Mouse (Mus musculus) Patski (cell line): ENCODE measurements around the gene H2afz. TPM values are rescaled to one million over a fixed set of nuclear protein-coding genes. Genes with fewer than 3 reads are reported as not detected.
"Not testable (repeated sequence)": the region's sequence is repeated elsewhere in the genome, so short reads cannot be mapped to it uniquely, and the experiment has no call there.

Experiments
- ATAC-seq: fragments of 100-300 bp; one replicate; pipeline ENCODE4 v1.8.0; 2021
- CTCF ChIA-PET: fragments of 350-600 bp; sonication (Branson Sonifier 250); formaldehyde crosslinking; loops from one replicate; lab custom pipeline; 2022; ENCODE audit warnings: inconsistent platforms; lab: Charles Lee
- POLR2A ChIA-PET: fragments of 350-600 bp; sonication (Branson Sonifier 250); formaldehyde crosslinking; loops from one replicate; lab custom pipeline; 2022; ENCODE audit warnings: antibody characterized with exemption, inconsistent platforms; lab: Charles Lee
- DNase-seq: peaks from one replicate; pipeline ENCODE4 v3.0.0-alpha.2; 2011; ENCODE audit warnings: low read depth, low spot score
- H3K27me3 ChIP-seq: fragments of 371-371 bp; one replicate; pipeline ENCODE4 v1.5.1; 2021
- CTCF ChIP-seq: fragments of 100-300 bp; IDR thresholded peaks from one replicate; pipeline ENCODE4 v1.5.1; 2021
- in situ Hi-C: fragments of 300-500 bp; cut with MboI; formaldehyde crosslinking; loops from 3 replicates; pipeline ENCODE4 v1.11.1; 2018; ENCODE audit warnings: low pct_unique_long_range_greater_than_20kb, mixed read lengths
- polyA plus RNA-seq: library from polyadenylated mRNA; unstranded; gene quantifications from one replicate; pipeline ENCODE4 v1.2.3, GENCODE M21; 2021

Gene H2afz
- polyA plus RNA-seq, 1 experiment from 2014 or later, result 779 TPM

GRCm38 (mm10) chr3:137842944-137843343, 21.3 kb upstream of the H2afz start:
- ATAC-seq, result no peak
- no peak for TF ChIP-seq CTCF
- H3K27me3 ChIP-seq, result no peaks in the 10 kb centered on the region
- in situ Hi-C loops, result no loop called here
- ChIA-PET CTCF (interaction anchor here (1.1 to 1.6 kb wide), 2 partner anchors 21 to 148 kb away, joined by 3 read pairs; partner anchors contain the start of gene H2afz), POLR2A (interaction anchor here (0.5 kb wide), 1 partner anchor 33 kb away, joined by 5 read pairs; no protein-coding TSS in a partner anchor)
- no peak for DNase-seq

GRCm38 (mm10) chr3:137844263-137844662, 20.0 kb upstream of the H2afz start:
- H3K27me3 ChIP-seq, result no peaks in the 10 kb centered on the region
- no peak for TF ChIP-seq CTCF
- in situ Hi-C loops, result no loop called here
- ChIA-PET POLR2A (no interaction called here), CTCF (no interaction called here)
- ATAC-seq (no peak), DNase-seq (no peak)

- in situ Hi-C loops, result no loop called here
- ChIA-PET POLR2A (no interaction called here), CTCF (no interaction called here)
- no peak for TF ChIP-seq CTCF
- no peaks in the 10 kb centered on the region for H3K27me3 ChIP-seq
- no peak for ATAC-seq
- DNase-seq, result no peak
Measured at GRCm38 (mm10) chr3:137846552-137846951, 17.7 kb upstream of the H2afz start.

- ATAC-seq (no peak), DNase-seq (no peak)
- H3K27me3 ChIP-seq, result no peaks in the 10 kb centered on the region
- in situ Hi-C loops, result no loop called here
- TF ChIP-seq CTCF, result no peak
- CTCF ChIA-PET, result interaction anchor here (0.8 kb wide), 1 partner anchor 40 kb away, joined by 4 read pairs; no protein-coding TSS in a partner anchor
- POLR2A ChIA-PET, result interaction anchor here (0.6 kb wide), 1 partner anchor 108 kb away, joined by 7 read pairs; no protein-coding TSS in a partner anchor
Measured at GRCm38 (mm10) chr3:137848354-137848753, 15.9 kb upstream of the H2afz start.

- ChIA-PET CTCF (interaction anchor here (0.8 to 1.7 kb wide), 6 partner anchors 11 to 295 kb away, joined by 3 to 4 read pairs (median 4); partner anchors contain the start of gene Mttp), POLR2A (interaction anchor here (0.7 kb wide), 3 partner anchors 29 to 1462 kb away, joined by 3 to 4 read pairs (median 3); no protein-coding TSS in a partner anchor)
- TF ChIP-seq CTCF, result peak; percentile 20
- no peak for DNase-seq
- in situ Hi-C loops, result no loop called here
- no peak for ATAC-seq
- no peaks in the 10 kb centered on the region for H3K27me3 ChIP-seq
Measured at GRCm38 (mm10) chr3:137849697-137850096, 14.6 kb upstream of the H2afz start.

- in situ Hi-C loops, result no loop called here
Measured at GRCm38 (mm10) chr3:137851196-137851595, 13.1 kb upstream of the H2afz start.

GRCm38 (mm10) chr3:137853011-137853410, 11.3 kb upstream of the H2afz start:
- DNase-seq, CTCF ChIA-PET, H3K27me3 ChIP-seq, ATAC-seq, in situ Hi-C loops: not testable (repeated sequence)
- POLR2A ChIA-PET, result interaction anchor here (1.2 kb wide), 1 partner anchor 14 kb away, joined by 3 read pairs; the partner anchor contains the start of gene Dnajb14

More at GRCm38 (mm10) chr3:137851196-137851595, 13.1 kb upstream of the H2afz start:
- H3K27me3 ChIP-seq, result no peaks in the 10 kb centered on the region
- POLR2A ChIA-PET, result no interaction called here
- TF ChIP-seq CTCF, result peak; percentile 58
- CTCF ChIA-PET, result interaction anchor here (1.5 to 1.6 kb wide), 2 partner anchors 10 to 293 kb away, joined by 4 to 5 read pairs; partner anchors contain the start of gene Mttp
- DNase-seq, result no peak
- ATAC-seq, result no peak

GRCm38 (mm10) chr3:137855328-137855727, 9.0 kb upstream of the H2afz start:
- in situ Hi-C loops, result no loop called here
- POLR2A ChIA-PET, result no interaction called here
- DNase-seq (no peak), ATAC-seq (peak; percentile 54)
- TF ChIP-seq CTCF, result no peak
- H3K27me3 ChIP-seq, result no peaks in the 10 kb centered on the region
- CTCF ChIA-PET, result no interaction called here

GRCm38 (mm10) chr3:137856061-137856460, 8.2 kb upstream of the H2afz start:
- in situ Hi-C loops, result no loop called here
- no peak for TF ChIP-seq CTCF

GRCm38 (mm10) chr3:137860394-137861170, 3.7 kb upstream of the H2afz start:
- ChIA-PET CTCF (interaction anchor here (1.3 to 1.8 kb wide), 3 partner anchors 11 to 131 kb away, joined by 4 to 6 read pairs (median 4); no protein-coding TSS in a partner anchor), POLR2A (interaction anchor here (1.7 kb wide), 1 partner anchor 131 kb away, joined by 4 read pairs; no protein-coding TSS in a partner anchor)
- no peaks in the 10 kb centered on the region for H3K27me3 ChIP-seq
- no peak for TF ChIP-seq CTCF
- DNase-seq (no peak), ATAC-seq (no peak)
- in situ Hi-C loops, result loop anchor here (5.0 kb wide), 1 partner anchor 83 kb away; no protein-coding TSS in a partner anchor

More at GRCm38 (mm10) chr3:137856061-137856460, 8.2 kb upstream of the H2afz start:
- H3K27me3 ChIP-seq, result no peaks in the 10 kb centered on the region
- ATAC-seq, result no peak
- ChIA-PET CTCF (no interaction called here), POLR2A (no interaction called here)
- DNase-seq, result no peak
